Mouse (Mus musculus): ENCODE data around the gene Gon7.

The Gon7 gene

GRCm38 (mm10) chr12:102757689-102758402 is at the start of gene Gon7, which contains the start of the genes Gm28051 and Ubr7:
TSS of gene Gon7 (minus strand) at chr12:102757803.
TSS of gene Gm28051 (minus strand) at chr12:102757765.
TSS of gene Ubr7 (plus strand) at chr12:102757967.
- peak; percentile 97 to 99 for DNase-seq (ENCODE audit: inconsistent age in 2 of 2, low spot score in 1 of 2)

GRCm38 (mm10) chr12:102799528-102799927 is 41.9 kb upstream of the Gon7 start:
- DNase-seq (ENCODE audit: inconsistent age in 2 of 2, low spot score in 1 of 2), result no peak

GRCm38 (mm10) chr12:102787927-102788326 is 30.3 kb upstream of the Gon7 start:
- DNase-seq (ENCODE audit: inconsistent age in 2 of 2, low spot score in 1 of 2), result no peak

GRCm38 (mm10) chr12:102785593-102785985 is 28.0 kb upstream of the Gon7 start:
- no peak for DNase-seq (ENCODE audit: inconsistent age in 2 of 2, low spot score in 1 of 2)

- DNase-seq (ENCODE audit: inconsistent age in 2 of 2, low spot score in 1 of 2), result no peak
These were observed 27.4 kb upstream of the Gon7 start for GRCm38 (mm10) chr12:102784899-102785592.

- DNase-seq (ENCODE audit: inconsistent age in 2 of 2, low spot score in 1 of 2), result no peak
These were observed 25.2 kb upstream of the Gon7 start for GRCm38 (mm10) chr12:102782841-102783240.

GRCm38 (mm10) chr12:102779452-102779851 is 21.8 kb upstream of the Gon7 start:
- DNase-seq (ENCODE audit: inconsistent age in 2 of 2, low spot score in 1 of 2), result no peak

- DNase-seq (ENCODE audit: inconsistent age in 2 of 2, low spot score in 1 of 2), result no peak
These were observed 20.5 kb upstream of the Gon7 start for GRCm38 (mm10) chr12:102778151-102778550.

- DNase-seq (ENCODE audit: inconsistent age in 2 of 2, low spot score in 1 of 2), result no peak
These were observed 18.4 kb upstream of the Gon7 start for GRCm38 (mm10) chr12:102776035-102776434.

GRCm38 (mm10) chr12:102772676-102773075 is 15.1 kb upstream of the Gon7 start:
- no peak for DNase-seq (ENCODE audit: inconsistent age in 2 of 2, low spot score in 1 of 2)

GRCm38 (mm10) chr12:102771601-102772000 is 14.0 kb upstream of the Gon7 start:
- no peak for DNase-seq (ENCODE audit: inconsistent age in 2 of 2, low spot score in 1 of 2)

- peak in 1 of 2 experiments; percentile 46 for DNase-seq (ENCODE audit: inconsistent age in 2 of 2, low spot score in 1 of 2)
These were observed 11.4 kb upstream of the Gon7 start for GRCm38 (mm10) chr12:102769000-102769399.

GRCm38 (mm10) chr12:102763696-102764095 is 6.1 kb upstream of the Gon7 start:
- peak; percentile 69 to 85 for DNase-seq (ENCODE audit: inconsistent age in 2 of 2, low spot score in 1 of 2)

GRCm38 (mm10) chr12:102761668-102762067 is 4.1 kb upstream of the Gon7 start:
- no peak for DNase-seq (ENCODE audit: inconsistent age in 2 of 2, low spot score in 1 of 2)

- peak; percentile 32 to 68 for DNase-seq (ENCODE audit: inconsistent age in 2 of 2, low spot score in 1 of 2)
These were observed 1.3 kb upstream of the Gon7 start for GRCm38 (mm10) chr12:102758936-102759335.

GRCm38 (mm10) chr12:102758403-102758756 is 777 bp upstream of the Gon7 start, which contains the start of gene Gm20604:
TSS of gene Gm20604 (minus strand) at chr12:102758672.
- no peak for DNase-seq (ENCODE audit: inconsistent age in 2 of 2, low spot score in 1 of 2)

- no peak for DNase-seq (ENCODE audit: inconsistent age in 2 of 2, low spot score in 1 of 2)
These were observed 431 bp downstream of the Gon7 start for GRCm38 (mm10) chr12:102757055-102757688.

GRCm38 (mm10) chr12:102756304-102756703 is 1.3 kb downstream of the Gon7 start:
- peak; percentile 34 to 60 for DNase-seq (ENCODE audit: inconsistent age in 2 of 2, low spot score in 1 of 2)

GRCm38 (mm10) chr12:102748256-102748655 is 9.3 kb downstream of the Gon7 start:
- no peak for DNase-seq (ENCODE audit: inconsistent age in 2 of 2, low spot score in 1 of 2)

- DNase-seq (ENCODE audit: inconsistent age in 2 of 2, low spot score in 1 of 2), result no peak
These were observed 12.8 kb downstream of the Gon7 start for GRCm38 (mm10) chr12:102744839-102745238.

GRCm38 (mm10) chr12:102743589-102744574 is 13.7 kb downstream of the Gon7 start, which contains the start of the genes Moap1 and Tmem251:
TSS of gene Moap1 (minus strand) at chr12:102743661.
TSS of gene Tmem251 (plus strand) at chr12:102743762.
- DNase-seq (ENCODE audit: inconsistent age in 2 of 2, low spot score in 1 of 2), result peak; percentile 94 to 97
